Mouse (Mus musculus) cerebellum, adult 2 months (tissue): ENCODE results near the gene Itsn2. TPM values are rescaled to one million over a fixed set of nuclear protein-coding genes. Genes with fewer than 3 reads are reported as not detected.
"Not testable (repeated sequence)": the region's sequence is repeated elsewhere in the genome, so short reads cannot be mapped to it uniquely, and the experiment has no call there.

ENCODE experiments used
- DNase-seq, 2 experiments: peaks; one replicate each; pipeline ENCODE4 v3.0.0; 2021
- H3K27ac ChIP-seq: fragments of 200-500 bp; 2 replicates; pipeline ENCODE4 v1.5.1; 2012; ENCODE audit warnings: low read length, control low read depth, inconsistent platforms; ENCODE audit not compliant: insufficient read depth
- H3K27me3 ChIP-seq: fragments of 200-500 bp; 2 replicates; pipeline ENCODE4 v1.6.1; 2012; ENCODE audit warnings: inconsistent platforms, mild to moderate bottlenecking, low read length, moderate library complexity; ENCODE audit not compliant: control insufficient read depth, insufficient read depth
- H3K4me1 ChIP-seq: fragments of 200-500 bp; 2 replicates; pipeline ENCODE4 v1.6.1; 2011; ENCODE audit warnings: low read length; ENCODE audit not compliant: control insufficient read depth, insufficient read depth
- H3K4me3 ChIP-seq: fragments of 200-500 bp; replicated peaks from 2 replicates; pipeline ENCODE3; 2011; ENCODE audit warnings: mild to moderate bottlenecking, low read depth, low read length, control low read depth; ENCODE audit not compliant: insufficient read depth
- CTCF ChIP-seq: fragments of 200-500 bp; IDR thresholded peaks from 2 replicates; pipeline ENCODE4 v1.5.1; 2011; ENCODE audit warnings: low read depth, mild to moderate bottlenecking, control low read depth, low read length, moderate library complexity, borderline replicate concordance; ENCODE audit not compliant: insufficient read depth
- POLR2A ChIP-seq: fragments of 200-500 bp; IDR thresholded peaks from 2 replicates; pipeline ENCODE4 v1.6.1; 2011; ENCODE audit warnings: low read length, control low read depth, borderline replicate concordance; ENCODE audit not compliant: insufficient read depth
- WGBS: fragments of 180-500 bp; shearing (Covaris S2); methylation state at CpG from one replicate; pipeline ENCODE4 v1.1.7; 2018; 5-methylcytosine and 5-hydroxymethylcytosine counted together
- polyA plus RNA-seq: library from polyadenylated mRNA; depleted of rRNA; stranded (reverse); fragments of >200 nt; gene quantifications from 2 replicates; pipeline ENCODE4 v1.2.3, GENCODE M21; 2012; rRNA removed

Gene Itsn2
- polyA plus RNA-seq, 1 experiment: 27.5 TPM

- Histone ChIP-seq H3K27me3 (no peaks in the 10 kb centered on the region), H3K4me1 (no peaks in the 10 kb centered on the region), H3K27ac (no peak overlapping the region), H3K4me3 (no peak overlapping the region)
- TF ChIP-seq POLR2A: no peak
- TF ChIP-seq CTCF: no peak
- 30% methylated on average over 7 of the region's 7 CpGs for WGBS
- no peak for DNase-seq
Measured at GRCm38 (mm10) chr12:4740823-4741222, 148.4 kb downstream of the Itsn2 start.

- no peak overlapping the region for H3K4me3 ChIP-seq
- no peaks in the 10 kb centered on the region for H3K4me1 ChIP-seq
- H3K27ac ChIP-seq: no peak overlapping the region
- H3K27me3 ChIP-seq: no peaks in the 10 kb centered on the region
- DNase-seq: no peak
- 95% methylated on average over 3 of the region's 3 CpGs for WGBS
- no peak for TF ChIP-seq POLR2A
- no peak for TF ChIP-seq CTCF
Measured at GRCm38 (mm10) chr12:4742183-4742582, 149.7 kb downstream of the Itsn2 start.

- WGBS: 40% methylated on average over 10 of the region's 10 CpGs
- no peak overlapping the region for H3K4me3 ChIP-seq
- H3K27me3 ChIP-seq: no peaks in the 10 kb centered on the region
- DNase-seq: no peak
- H3K4me1 ChIP-seq: no peaks in the 10 kb centered on the region
- H3K27ac ChIP-seq: no peak overlapping the region
- TF ChIP-seq POLR2A: no peak
- TF ChIP-seq CTCF: no peak
Measured at GRCm38 (mm10) chr12:4744486-4744885, 152.0 kb downstream of the Itsn2 start.

GRCm38 (mm10) chr12:4754451-4754850 lies 162.0 kb downstream of the Itsn2 start:
- not testable (repeated sequence) for H3K27ac ChIP-seq, H3K4me1 ChIP-seq, H3K27me3 ChIP-seq, DNase-seq, H3K4me3 ChIP-seq
- WGBS: 94% methylated on average over 4 of the region's 4 CpGs

- Histone ChIP-seq H3K27ac (no peak overlapping the region), H3K4me1 (no peaks in the 10 kb centered on the region), H3K4me3 (no peak overlapping the region), H3K27me3 (no peaks in the 10 kb centered on the region)
- DNase-seq: no peak
- TF ChIP-seq POLR2A (no peak), CTCF (no peak)
- 89% methylated on average over 1 of the region's 1 CpGs for WGBS
Measured at GRCm38 (mm10) chr12:4757060-4757459, 164.6 kb downstream of the Itsn2 start.

Other genes starting within 250 kb of the Itsn2 start
- 60.6 and 62.5 TPM in 2 replicates for gene Ncoa1, start 115.5 kb upstream of the Itsn2 start, polyA plus RNA-seq
- not detected in 2 replicates for gene Gm3625, start 289 bp downstream of the Itsn2 start, polyA plus RNA-seq
- gene Fam228a, start 145.8 kb downstream of the Itsn2 start, polyA plus RNA-seq: 2.1 and 2.2 TPM in 2 replicates
- 8.9 and 11.0 TPM in 2 replicates for gene Pfn4, start 176.4 kb downstream of the Itsn2 start, polyA plus RNA-seq
- gene Fam228b, start 176.6 kb downstream of the Itsn2 start, polyA plus RNA-seq: 6.9 and 11.4 TPM in 2 replicates
- 132 and 137 TPM in 2 replicates for gene Sf3b6, start 224.9 kb downstream of the Itsn2 start, polyA plus RNA-seq
- gene Fkbp1b, start 249.0 kb downstream of the Itsn2 start, polyA plus RNA-seq: 56.1 and 66.9 TPM in 2 replicates